Mouse (Mus musculus) left cerebral cortex, adult 11 months (tissue): ENCODE results near the gene Gm3250.
"Not testable (repeated sequence)": the region's sequence is repeated elsewhere in the genome, so short reads cannot be mapped to it uniquely, and the experiment has no call there.

Source experiments
- DNase-seq: peaks from one replicate; pipeline ENCODE4 v3.0.0; 2022; ENCODE audit warnings: low spot score

Gene Gm3250

DNA sequence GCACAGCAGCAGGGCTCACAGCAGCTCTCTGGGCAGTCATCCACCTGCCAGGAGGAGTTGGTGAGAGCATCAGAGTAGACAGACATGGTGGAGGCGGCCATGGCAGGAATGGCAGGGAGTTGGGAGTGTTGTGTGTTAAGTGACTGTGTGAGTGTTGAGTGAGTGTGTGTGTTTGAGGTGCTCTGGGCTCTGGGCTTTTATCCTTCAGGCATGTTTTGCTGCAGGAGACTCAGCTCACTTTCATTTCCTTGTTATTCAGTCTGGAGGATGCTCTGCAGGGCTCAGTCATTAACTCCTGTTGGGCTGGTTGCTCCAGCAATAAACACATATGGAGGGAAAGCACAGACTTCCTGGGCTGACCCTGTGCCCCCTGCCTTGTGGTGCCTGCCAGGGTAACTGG is at the start of gene Gm3250:
TSS of gene Gm3250 (minus strand) at position 101 of the 400 bp plus-strand sequence.
- not testable (repeated sequence) for DNase-seq

DNA sequence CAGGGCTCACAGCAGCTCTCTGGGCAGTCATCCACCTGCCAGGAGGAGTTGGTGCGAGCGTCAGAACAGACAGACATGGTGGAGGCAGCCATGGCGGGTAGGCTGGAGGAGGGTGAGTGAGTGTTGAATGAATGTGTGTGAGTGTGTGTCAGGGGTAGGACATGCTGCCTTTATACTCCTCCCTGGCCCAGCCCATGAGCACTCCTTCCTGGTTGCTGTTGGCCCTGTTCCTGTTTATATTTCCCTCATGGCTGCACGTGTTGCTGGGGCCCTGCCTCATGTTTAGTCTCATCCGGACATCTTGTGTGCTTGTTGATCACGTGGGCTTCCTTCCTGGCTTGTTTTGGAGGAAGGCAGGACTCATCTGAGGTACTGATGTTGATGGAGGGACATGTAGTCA is 44.6 kb upstream of the Gm3250 start, which contains the start of gene Krtap10-4:
TSS of gene Krtap10-4 (minus strand) at position 145 of the 400 bp plus-strand sequence.
- DNase-seq: no peak

DNA sequence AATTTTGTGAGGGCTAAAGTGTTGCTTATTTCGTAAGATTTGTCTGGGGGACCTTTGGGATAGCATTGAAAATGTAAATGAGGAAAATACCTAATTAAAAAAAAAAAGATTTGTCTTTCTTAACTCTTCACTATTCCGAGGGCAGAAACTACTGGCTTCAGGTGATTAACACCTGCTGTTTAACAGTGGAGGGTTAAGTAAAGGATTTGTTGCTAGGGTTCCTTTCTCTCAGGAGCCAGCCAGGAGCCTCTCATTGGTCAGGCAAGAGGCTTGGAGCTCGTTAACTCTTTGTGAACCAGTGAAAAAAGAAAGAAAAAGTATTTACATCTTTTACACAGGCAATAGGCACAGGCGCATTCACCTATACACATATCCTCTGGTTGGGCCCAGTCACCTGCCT is 36.9 kb upstream of the Gm3250 start:
- DNase-seq: no peak

DNA sequence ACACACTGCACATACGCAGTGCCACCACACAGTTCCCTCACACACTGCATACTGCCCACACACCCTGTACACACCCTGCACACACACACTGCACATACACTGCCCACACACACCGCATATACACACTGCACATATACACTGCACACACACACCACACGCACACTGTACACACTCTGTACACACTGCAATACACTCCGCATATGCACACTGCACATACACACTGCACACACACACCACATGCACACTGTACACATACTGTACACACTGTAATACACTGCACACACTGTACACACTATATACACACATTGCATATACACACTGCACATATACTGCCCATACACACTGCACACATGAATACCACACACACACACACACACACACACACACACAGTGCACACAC is 36.2 kb upstream of the Gm3250 start:
- DNase-seq: no peak

DNA sequence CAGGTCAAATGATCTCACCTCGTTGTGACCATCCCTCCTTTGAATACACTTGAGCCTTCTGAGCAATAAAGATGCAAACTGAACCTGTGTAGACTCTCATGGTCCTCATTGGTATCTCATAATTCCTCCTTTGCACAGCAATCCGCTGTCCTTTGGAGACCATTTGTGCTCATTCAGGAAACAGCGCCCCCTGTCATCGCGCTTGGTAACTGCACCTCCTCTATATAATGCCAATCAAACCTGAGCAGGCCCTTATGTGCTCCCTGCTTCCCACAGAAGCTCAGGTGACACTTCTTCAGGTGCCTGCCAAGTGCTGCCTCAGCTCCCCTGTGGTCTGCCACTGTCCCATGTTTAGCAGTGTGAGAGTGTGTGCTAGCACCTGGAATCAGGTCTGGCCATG is 33.2 kb upstream of the Gm3250 start:
- DNase-seq: no peak

DNA sequence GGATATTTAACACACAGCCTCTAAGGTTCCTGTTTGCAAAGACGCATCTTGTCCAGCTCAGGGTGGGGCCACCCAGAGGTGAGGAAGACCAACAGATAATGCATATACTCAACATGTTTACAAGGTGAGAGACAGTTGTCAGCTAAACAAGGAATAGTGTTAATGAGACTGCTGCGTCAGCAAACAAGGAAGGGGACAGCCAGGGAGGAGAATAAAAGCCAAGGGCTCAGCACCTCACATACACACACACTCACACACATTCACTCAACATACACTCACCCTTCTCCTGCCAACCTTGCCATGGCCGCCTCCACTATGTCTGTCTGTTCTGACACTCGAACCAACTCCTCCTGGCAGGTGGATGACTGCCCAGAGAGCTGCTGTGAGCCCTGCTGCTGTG is 32.0 kb upstream of the Gm3250 start, which contains the start of gene Gm2696:
TSS of gene Gm2696 (plus strand) at position 301 of the 400 bp plus-strand sequence.
- no peak for DNase-seq

DNA sequence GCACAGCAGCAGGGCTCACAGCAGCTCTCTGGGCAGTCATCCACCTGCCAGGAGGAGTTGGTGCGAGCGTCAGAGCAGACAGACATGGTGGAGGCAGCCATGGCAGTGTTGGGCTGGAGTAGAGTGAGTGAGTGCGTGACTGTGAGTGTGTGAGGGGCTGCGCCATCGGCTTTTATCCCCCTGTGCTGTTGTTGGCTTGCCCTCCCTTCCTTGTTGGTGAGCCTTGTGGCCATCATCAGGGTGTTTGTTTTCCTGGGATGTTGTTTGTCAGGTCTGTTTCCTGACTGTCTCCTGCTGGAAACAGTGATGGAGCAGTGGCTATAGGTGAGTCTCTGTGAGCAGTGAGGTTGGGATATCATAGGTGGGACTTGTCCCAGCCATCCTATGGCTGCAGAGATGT is 29.4 kb upstream of the Gm3250 start, which contains the start of gene Gm9507:
TSS of gene Gm9507 (minus strand) at position 101 of the 400 bp plus-strand sequence.
- DNase-seq: no peak

DNA sequence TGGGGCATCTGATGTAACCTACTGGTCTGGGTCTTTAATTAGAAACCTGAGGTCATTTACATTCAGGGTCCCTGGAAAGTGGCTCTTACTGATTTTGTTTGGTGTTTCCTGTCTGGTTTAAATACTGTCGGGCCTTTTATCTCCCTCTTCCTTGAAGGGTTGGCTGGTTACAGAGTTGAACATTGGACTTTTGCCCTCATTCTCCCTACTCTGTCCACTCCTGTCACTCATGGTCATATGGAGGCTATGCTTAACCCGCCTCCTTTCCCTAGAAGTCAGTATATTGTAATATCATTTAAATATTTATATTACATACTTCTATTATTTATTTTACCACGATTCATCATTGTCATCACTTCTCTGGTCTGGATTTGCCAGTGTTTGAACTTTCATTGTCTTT is 21.8 kb upstream of the Gm3250 start:
- DNase-seq: no peak

DNA sequence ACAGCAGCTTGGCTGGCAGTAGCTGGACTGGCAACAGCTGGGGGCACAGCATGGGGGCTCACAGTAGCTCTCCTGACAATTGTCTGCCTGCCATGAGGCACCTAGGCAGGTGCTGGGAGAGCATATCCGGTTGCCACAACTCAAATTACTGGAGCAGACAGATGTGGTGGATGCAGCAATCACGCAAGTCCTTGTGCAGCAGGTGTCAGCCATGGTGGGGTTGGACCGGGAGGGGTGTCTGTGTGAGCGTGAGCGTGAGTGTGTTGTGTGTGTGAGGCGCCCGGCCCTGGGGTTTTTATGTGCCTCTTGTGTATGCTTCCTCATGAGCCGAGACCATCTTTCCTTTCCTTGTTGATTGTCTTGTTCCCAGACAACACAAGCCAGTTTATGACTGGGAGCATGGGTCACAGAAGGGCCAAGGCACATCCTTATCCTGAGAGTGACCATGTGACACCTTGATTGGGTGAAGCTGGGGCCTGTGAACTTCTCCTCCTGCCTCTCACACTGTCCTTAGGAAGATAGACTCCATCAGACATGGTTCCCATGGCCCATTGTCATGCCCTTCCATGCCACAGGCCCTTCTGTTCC is 16.7 kb upstream of the Gm3250 start, which contains the start of gene Gm19668:
TSS of gene Gm19668 (minus strand) at position 213 of the 588 bp plus-strand sequence.
- DNase-seq: no peak

DNA sequence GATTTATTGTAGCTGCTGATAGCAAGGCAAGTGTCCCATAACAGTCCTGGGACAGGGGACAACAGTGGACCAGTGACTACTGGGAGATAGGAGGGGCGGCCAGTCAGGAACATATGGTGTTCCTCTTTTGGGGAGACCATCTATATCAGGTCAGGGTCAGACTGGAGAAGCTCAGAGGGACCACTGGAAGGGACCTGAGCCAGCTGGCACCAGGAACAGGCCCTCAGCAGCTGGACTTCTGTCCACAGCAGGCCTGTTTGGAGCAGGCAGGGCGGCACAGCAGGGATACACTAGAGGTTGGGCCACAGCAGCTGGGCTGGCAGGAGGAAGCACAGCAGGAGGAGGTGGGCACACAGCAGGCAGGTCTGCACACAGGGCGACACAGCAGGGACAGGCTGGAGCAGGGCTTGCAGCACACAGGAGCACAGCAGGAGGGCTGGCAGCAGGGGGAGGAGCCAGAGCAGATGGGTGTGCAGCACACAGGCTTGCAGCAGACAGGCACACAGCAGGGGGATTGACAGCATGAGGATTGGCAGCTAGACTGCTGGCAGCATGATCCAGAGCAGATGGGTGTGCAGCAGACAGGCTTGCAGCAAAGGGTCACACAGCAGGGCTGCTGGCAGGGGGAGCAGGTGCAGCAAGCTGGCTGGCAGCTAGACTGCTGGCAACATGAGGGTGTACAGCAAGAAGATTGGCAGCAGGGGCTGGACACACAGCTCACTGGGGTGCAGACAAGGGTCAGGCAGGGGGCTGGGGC is 16.0 kb upstream of the Gm3250 start:
- not testable (repeated sequence) for DNase-seq

DNA sequence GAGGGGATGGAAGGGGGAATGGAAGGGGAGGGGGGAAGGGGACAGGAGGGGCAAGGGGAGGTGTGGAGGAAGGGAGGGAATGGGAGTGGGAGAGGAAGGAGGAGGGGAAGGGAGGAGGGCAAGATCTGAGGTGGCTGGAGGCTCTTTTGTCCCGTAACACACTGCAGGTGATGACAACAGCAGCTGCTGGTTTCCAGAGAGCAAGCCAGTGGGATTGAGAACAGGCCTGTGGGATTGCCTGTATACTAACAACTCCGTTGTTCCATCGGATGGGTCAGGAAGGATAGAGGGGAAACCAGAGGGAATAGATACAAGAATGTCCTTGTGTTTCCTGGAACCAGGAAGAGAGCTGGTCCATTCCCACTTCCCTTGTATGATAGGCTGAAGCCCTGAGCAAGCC is 15.3 kb upstream of the Gm3250 start:
- DNase-seq: no peak

DNA sequence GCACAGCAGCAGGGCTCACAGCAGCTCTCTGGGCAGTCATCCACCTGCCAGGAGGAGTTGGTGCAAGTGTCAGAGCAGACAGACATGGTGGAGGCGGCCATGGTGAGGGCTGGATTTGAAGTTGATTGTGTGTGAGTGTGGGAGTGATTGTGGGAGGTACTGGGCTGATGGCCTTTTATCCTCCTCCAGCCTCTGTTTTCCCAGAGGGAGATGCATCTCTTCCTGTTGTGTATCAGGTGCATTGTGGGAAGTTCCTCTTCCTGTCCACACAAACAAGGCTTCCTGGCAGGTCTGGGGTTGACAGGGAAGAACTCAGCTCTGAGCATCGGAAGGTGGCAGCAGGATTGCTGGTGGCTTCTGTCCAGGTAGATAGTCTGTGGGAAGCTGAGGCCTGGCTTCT is 12.6 kb upstream of the Gm3250 start, which contains the start of gene Gm9639:
TSS of gene Gm9639 (minus strand) at position 101 of the 400 bp plus-strand sequence.
- DNase-seq: no peak

DNA sequence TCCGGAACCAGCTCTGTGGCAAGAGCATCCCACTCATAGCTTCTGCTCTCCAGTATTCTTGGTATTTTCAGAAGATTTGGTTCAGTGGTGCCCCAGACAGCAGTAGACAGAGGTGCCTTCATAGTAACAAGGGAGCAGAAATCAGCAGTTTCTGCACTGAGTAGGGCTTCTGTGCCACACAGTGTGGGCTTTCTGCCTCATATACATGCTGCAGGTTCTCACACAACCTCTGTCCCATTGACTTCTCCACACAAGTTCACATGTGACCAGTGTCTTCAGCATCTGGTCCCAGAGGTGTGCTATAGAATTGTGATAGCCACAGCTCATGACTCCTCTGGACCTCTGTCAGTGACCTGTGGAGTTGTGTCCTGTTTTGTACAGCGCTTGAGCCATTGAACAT is 6.3 kb upstream of the Gm3250 start:
- no peak for DNase-seq

DNA sequence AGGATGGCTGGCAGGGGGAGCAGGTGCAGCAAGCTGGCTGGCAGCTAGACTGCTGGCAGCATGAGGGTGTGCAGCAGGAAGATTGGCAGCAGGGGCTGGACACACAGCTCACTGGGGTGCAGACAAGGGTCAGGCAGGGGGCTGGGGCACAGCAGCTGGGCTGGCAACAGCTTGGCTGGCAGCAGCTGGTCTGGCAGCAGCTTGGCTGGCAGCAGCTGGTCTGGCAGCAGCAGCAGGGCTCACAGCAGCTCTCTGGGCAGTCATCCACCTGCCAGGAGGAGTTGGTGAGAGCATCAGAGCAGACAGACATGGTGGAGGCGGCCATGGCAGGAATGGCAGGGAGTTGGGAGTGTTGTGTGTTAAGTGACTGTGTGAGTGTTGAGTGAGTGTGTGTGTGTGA is 5.5 kb upstream of the Gm3250 start, which contains the start of gene Gm7137:
TSS of gene Gm7137 (minus strand) at position 325 of the 400 bp plus-strand sequence.
- DNase-seq: not testable (repeated sequence)

DNA sequence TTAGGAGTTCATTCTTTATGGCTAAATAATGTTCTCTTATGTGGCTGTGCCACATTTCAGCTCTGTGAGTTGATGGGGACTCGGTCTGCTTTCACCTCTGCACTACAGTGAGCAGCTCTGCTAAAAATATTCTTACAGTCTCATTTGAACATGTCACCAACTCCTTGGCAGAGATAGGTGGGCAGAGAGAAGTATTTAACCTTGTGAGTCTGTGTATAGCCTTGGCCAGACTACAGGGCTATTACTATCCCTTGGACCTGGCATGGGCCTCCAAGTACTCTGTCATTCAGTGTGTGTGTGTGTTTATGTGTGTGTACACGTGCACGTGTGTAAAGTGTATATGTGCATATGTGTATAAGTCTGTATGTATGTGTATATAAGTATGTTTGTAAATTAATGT is 1.1 kb upstream of the Gm3250 start:
- DNase-seq: not testable (repeated sequence)

DNA sequence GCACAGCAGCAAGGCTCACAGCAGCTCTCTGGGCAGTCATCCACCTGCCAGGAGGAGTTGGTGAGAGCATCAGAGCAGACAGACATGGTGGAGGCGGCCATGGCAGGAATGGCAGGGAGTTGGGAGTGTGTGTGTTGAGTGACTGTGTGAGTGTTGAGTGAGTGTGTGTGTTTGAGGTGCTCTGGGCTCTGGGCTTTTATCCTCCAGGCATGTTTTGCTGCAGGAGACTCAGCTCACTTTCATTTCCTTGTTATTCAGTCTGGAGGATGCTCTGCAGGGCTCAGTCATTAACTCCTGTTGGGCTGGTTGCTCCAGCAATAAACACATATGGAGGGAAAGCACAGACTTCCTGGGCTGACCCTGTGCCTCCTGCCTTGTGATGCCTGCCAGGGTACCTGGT is 5.5 kb downstream of the Gm3250 start, which contains the start of gene Gm7138:
TSS of gene Gm7138 (minus strand) at position 101 of the 400 bp plus-strand sequence.
- DNase-seq: not testable (repeated sequence)

DNA sequence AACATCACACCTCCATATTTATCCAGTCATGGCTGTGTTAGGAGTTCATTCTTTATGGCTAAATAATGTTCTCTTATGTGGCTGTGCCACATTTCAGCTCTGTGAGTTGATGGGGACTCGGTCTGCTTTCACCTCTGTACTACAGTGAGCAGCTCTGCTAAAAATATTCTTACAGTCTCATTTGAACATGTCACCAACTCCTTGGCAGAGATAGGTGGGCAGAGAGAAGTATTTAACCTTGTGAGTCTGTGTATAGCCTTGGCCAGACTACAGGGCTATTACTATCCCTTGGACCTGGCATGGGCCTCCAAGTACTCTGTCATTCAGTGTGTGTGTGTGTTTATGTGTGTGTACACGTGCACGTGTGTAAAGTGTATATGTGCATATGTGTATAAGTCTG is 10.2 kb downstream of the Gm3250 start:
- DNase-seq: not testable (repeated sequence)

DNA sequence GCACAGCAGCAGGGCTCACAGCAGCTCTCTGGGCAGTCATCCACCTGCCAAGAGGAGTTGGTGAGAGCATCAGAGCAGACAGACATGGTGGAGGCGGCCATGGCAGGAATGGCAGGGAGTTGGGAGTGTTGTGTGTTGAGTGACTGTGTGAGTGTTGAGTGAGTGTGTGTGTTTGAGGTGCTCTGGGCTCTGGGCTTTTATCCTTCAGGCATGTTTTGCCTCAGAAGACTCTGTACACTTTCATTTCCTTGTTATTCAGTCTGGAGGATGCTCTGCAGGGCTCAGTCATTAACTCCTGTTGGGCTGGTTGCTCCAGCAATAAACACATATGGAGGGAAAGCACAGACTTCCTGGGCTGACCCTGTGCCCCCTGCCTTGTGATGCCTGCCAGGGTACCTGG is 11.1 kb downstream of the Gm3250 start, which contains the start of gene Gm3238:
TSS of gene Gm3238 (minus strand) at position 101 of the 400 bp plus-strand sequence.
- DNase-seq: not testable (repeated sequence)

DNA sequence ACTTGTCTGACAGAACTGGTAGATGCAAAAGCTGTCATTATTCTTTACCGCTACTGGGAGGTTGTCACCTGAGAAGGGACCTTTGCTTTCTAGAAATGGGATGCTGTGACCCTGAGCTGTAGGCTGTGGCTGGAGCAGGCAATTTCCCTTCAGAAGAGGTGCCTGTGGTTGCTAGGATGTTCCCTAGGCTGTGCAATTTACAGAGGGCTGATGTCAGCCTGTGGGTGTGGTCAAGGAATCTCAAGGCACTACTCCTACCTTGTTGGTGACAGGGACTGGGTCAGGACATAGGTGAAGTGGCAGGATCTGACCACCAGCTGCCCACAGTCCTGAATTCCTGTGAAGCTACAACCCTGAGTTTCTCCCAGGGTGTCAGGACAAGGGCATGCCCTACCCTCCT is 12.6 kb downstream of the Gm3250 start:
- no peak for DNase-seq

DNA sequence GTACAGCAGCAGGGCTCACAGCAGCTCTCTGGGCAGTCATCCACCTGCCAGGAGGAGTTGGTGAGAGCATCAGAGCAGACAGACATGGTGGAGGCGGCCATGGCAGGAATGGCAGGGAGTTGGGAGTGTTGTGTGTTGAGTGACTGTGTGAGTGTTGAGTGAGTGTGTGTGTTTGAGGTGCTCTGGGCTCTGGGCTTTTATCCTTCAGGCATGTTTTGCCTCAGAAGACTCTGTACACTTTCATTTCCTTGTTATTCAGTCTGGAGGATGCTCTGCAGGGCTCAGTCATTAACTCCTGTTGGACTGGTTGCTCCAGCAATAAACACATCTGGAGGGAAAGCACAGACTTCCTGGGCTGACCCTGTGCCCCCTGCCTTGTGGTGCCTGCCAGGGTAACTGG is 22.8 kb downstream of the Gm3250 start, which contains the start of gene Gm3233:
TSS of gene Gm3233 (minus strand) at position 101 of the 400 bp plus-strand sequence.
- DNase-seq: not testable (repeated sequence)

DNA sequence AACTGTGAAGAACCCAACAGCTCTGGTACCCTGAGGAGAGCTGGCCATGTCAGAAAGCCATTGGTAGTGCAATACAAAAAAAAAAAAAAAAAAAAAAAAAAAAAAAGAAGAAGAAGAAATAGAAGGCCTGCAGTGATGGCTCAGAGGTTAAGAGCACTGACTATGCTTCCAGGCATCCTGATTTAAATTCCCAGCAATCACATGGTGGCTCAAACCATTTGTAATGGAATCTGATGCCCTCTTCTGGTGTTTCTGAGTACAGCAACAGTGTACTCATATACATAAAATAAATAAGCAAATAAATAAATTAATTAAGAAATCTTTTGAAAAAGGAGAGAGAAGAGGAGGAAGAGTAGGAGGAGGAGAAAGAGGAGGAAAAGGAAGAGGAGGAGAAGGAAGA is 28.9 kb downstream of the Gm3250 start:
- DNase-seq: no peak

DNA sequence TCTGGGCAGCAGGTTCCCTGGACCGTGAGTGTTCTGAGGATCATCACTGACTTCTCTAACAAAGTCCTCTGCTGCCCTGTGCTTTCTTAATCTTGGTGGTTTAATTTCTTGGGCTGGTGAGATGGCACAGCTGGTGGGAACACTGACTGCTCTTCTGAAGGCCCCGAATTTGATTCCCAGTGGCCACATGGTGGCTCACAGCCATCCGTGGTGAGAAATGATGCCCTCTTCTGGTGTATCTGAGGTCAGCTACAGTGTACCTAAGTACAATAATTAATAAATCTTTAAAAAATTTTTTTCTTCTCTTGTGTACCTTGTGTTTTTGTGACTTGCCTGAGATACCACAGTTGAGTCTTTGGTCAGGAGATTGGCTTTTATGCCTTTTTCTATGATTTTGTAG is 30.0 kb downstream of the Gm3250 start:
- not testable (repeated sequence) for DNase-seq

DNA sequence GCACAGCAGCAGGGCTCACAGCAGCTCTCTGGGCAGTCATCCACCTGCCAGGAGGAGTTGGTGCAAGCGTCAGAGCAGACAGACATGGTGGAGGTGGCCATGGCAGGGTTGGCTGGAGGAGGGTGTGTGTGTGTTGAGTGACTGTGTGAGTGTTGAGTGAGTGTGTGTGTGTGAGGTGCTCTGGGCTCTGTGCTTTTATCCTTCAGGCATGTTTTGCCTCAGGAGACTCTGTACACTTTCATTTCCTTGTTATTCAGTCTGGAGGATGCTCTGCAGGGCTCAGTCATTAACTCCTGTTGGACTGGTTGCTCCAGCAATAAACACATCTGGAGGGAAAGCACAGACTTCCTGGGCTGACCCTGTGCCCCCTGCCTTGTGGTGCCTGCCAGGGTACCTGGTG is 31.1 kb downstream of the Gm3250 start, which contains the start of gene Gm9736:
TSS of gene Gm9736 (minus strand) at position 101 of the 400 bp plus-strand sequence.
- not testable (repeated sequence) for DNase-seq
